Mouse (Mus musculus): ENCODE results near the gene Mrc2.

DNA sequence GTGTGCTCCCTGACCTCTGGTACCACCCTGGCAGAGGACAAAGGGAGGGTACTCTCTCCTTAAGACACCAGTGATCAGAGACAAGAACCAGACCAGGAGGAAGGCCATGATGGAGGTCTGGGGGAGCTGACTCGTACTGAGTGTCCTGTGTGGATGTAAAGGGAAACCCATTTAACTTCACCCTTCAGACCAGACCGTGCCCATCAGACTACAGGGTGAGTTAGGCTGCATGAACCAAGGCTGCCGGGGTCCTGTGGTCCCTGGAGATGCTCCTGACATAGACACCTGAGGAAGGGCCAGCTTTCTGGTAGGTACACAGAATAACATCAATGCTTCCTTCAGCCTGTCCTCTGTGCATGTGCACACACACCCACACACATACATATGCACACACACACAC is 73.2 kb downstream of the Mrc2 start:
- TF ChIP-seq ZNF384 (IDR thresholded peaks at IDR 0.05; ENCODE audit: low read depth, low read length): no peak
- no peak for TF ChIP-seq ZC3H11A (IDR thresholded peaks at IDR 0.05; ENCODE audit: borderline replicate concordance, low read depth, low read length)
- no peak for TF ChIP-seq CHD2 (IDR thresholded peaks at IDR 0.05; ENCODE audit: low read depth, low read length)

Data from ES-E14 (cell line).